Mouse (Mus musculus): ENCODE measurements around the gene Leng8.

Gene Leng8

GRCm38 (mm10) chr7:4127894-4128293 is 8.9 kb upstream of the Leng8 start:
- no peak for DNase-seq

GRCm38 (mm10) chr7:4128860-4129259 is 8.0 kb upstream of the Leng8 start:
- no peak for DNase-seq

- peak; percentile 92 for DNase-seq
Measured at GRCm38 (mm10) chr7:4130686-4131452, 6.0 kb upstream of the Leng8 start.

DNA sequence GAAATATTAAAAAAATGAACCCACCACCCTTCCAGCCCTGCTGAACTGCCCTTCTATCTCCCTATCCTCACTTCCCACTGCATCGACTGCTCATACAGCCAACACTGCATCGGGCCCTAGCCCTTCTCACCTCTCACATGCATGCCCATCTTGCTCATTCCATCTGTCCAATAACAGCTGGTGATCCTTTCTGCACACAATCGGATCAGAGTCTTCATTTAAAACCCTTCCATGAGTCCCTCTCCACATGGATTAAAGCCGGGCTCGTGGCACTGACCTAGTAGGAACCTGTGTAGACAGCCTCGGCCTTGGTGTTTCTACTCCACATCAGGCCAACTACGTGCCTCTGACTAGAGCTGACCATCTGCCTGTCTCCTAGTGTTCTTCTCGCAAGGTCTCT is 4.9 kb upstream of the Leng8 start:
- no peak for DNase-seq

GRCm38 (mm10) chr7:4132581-4132980 is 4.3 kb upstream of the Leng8 start:
- DNase-seq, result no peak

DNA sequence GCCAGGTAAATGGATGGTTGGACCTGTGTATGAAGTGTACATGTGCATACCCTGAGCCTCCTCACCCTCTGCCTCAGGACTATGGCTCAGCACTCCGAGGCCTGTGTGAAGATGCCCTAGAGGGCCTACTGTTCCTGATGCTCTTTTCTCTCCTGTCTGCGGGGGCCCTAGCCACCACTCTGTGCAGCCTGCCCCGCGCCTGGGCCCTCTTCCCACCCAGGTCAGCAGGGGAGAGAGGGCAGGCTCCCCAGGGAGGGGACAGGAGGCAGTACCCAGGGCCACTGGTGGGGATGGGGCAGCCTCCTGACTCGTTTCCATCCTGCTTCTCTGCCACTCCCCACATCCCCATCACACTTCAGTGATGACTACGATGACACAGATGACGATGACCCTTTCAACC is 3.8 kb upstream of the Leng8 start:
- no peak for DNase-seq

- DNase-seq, result no peak
Measured at GRCm38 (mm10) chr7:4134911-4135310, 1.9 kb upstream of the Leng8 start.

DNA sequence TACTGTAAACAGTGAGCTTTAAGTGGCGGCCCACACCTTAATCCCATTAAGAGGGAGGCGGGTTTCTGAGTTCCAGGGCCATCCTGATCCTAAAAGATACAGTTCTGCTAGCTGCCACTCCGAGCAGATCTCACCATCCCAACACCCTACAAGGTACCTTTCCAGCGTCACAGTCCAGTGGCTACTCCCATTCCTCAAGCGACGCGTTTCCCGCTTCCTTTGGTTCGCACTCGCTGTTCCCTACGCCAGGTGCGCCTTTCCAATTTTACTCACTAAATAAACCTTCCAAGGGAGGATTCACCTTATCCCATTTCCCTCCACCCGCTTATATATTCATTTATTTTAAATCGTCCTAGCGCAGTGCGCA is 452 bp upstream of the Leng8 start:
- no peak for DNase-seq

- DNase-seq, result no peak
Measured at GRCm38 (mm10) chr7:4137746-4138145, 907 bp downstream of the Leng8 start.

GRCm38 (mm10) chr7:4138181-4138580 is 1.3 kb downstream of the Leng8 start:
- no peak for DNase-seq

DNA sequence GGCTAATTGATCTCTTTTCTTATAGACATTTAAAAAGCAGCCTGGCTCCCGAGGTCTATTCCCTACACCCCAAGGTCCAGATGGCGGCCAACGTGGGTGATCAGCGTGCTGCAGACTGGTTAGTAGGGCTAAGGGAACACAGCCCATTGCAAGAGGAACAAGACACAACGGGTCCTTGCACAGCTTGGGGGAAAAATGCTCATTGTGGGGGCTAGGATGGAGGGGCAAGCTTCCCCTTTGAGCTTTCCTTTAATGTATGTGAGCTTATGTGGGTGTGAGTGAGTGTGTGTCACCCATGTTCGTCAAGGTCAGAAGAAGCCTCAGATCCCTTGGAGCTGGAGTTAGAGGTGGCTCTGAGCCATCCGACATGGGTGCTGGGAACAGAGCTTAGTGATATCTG is 1.8 kb downstream of the Leng8 start:
- no peak for DNase-seq

DNA sequence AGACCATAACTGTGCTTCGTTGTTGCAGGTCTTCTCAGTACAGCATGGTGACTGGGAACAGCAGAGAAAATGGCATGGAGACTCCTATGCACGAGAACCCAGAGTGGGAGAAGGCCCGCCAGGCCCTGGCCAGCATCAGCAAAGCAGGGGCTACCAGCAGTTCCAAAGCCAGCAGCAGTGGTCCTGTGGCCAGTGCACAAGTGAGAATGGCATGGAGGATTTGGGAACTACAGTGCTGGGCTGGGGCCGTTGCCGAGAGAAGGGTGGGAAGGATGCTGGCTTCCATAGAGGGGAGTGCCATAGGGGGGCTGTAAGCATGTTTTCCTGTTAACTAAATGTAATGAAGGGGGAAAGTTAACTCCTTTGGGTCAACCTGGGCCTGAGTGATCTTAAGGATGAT is 2.6 kb downstream of the Leng8 start:
- no peak for DNase-seq

DNA sequence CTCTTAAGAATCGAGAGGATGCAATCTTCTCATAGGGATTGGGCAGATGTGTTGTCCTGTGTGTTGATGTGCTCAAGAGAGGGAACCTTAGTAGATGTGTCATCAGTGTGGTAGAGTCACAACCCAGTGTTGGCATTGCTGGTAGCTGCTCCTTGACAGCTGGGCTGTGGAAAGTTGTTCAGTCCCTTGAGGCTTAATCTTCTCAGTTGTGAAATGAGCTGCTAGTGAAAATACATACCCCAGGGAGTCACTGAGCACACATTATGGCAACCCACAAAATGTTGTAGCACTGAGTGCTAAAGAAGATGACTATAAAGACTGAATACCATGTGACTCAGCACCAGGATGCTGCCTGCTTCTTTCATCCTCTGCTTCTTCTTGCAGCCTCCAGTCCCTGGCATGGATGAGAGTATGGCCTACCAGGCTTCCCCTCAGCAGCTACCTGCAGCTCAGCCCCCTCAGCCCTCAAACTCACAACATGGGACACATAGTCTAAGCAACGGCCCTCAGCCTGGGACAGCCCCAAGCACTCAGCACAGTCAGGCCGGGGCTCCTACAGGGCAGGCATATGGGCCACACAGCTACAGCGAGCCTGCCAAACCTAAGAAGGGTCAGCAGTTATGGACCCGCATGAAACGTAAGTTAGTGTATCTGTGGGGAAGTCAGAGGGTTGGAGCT is 4.9 kb downstream of the Leng8 start:
- no peak for DNase-seq

DNA sequence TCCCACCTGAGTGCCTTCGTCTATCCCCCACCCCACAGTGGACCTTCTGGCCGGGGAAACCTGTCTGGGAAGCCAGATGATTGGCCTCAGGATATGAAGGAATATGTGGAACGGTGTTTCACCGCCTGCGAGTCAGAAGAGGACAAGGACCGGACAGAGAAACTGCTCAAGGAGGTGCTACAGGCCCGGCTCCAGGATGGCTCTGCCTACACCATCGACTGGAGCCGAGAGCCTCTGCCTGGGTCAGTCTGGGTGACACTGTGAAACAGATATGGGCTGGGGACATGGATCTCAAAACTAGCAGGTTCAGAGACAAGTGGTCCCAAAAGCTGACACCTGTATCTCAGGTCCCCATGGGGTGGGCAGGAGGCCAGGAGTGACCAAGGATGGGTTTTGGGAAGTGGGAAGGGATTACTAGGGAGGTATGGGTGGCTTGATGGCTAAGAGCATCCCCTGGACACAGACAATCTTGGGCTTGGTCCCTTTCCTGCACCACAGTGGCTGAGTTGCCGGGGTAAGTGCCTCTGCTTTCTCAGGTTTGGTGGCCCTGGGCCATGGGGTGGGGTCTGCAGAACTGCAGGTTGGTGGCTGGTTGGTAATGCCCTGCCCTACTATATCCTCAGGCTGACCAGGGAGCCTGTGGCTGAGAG is 6.1 kb downstream of the Leng8 start:
- DNase-seq, result no peak

DNA sequence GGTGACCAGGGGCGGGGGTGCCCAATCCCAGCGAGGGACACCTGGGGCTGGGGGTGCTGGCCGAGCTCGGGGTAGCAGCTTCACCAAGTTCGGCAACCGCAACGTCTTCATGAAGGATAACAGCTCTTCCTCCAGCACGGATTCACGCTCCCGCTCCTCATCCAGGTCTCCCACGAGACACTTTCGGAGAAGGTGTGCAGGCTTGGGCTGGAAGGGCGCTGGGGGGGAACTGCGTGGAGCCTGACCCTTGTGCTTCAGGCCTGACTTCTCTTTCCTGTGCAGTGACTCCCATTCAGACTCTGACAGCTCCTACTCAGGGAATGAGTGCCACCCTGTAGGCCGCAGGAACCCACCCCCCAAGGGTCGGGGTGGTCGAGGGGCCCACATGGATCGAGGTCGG is 6.7 kb downstream of the Leng8 start:
- DNase-seq, result no peak

DNA sequence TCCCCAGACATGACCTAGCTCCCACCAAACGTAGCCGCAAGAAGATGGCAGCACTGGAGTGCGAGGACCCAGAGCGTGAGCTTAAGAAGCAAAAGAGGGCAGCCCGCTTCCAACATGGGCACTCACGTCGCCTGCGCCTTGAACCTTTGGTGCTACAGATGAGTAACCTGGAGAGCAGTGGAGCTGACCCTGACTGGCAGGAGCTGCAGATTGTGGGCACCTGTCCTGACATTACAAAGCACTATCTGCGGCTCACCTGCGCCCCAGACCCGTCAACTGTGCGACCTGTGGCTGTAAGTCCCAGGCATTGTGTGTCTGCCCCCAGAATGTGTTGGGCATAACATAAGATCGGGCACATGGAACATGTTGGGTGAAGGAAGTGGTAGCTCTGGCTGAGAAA is 7.2 kb downstream of the Leng8 start:
- DNase-seq, result no peak

GRCm38 (mm10) chr7:4144766-4145551 is 8.1 kb downstream of the Leng8 start:
- DNase-seq, result no peak

- peak; percentile 70 for DNase-seq
Measured at GRCm38 (mm10) chr7:4145552-4146190, 8.8 kb downstream of the Leng8 start.

- DNase-seq, result no peak
Measured at GRCm38 (mm10) chr7:4146241-4147180, 9.7 kb downstream of the Leng8 start.

GRCm38 (mm10) chr7:4147371-4147770 is 10.5 kb downstream of the Leng8 start:
- no peak for DNase-seq

GRCm38 (mm10) chr7:4147836-4148235 is 11.0 kb downstream of the Leng8 start:
- DNase-seq, result no peak
